Mouse (Mus musculus) small intestine, adult 2 months (tissue): ENCODE data around the gene H2-K1. TPM values are rescaled to one million over a fixed set of nuclear protein-coding genes. Genes with fewer than 3 reads are reported as not detected.
"Not testable (repeated sequence)": the region's sequence is repeated elsewhere in the genome, so short reads cannot be mapped to it uniquely, and the experiment has no call there.

Source experiments
- H3K27ac ChIP-seq: fragments of 200-500 bp; 2 replicates; pipeline ENCODE4 v1.5.1; 2012; ENCODE audit warnings: low read depth, low read length, control low read depth, inconsistent platforms; ENCODE audit not compliant: insufficient read depth
- H3K27me3 ChIP-seq: fragments of 200-500 bp; 2 replicates; pipeline ENCODE4 v1.6.1; 2012; ENCODE audit warnings: mild to moderate bottlenecking, moderate library complexity, low read length, inconsistent platforms; ENCODE audit not compliant: control insufficient read depth, insufficient read depth
- H3K36me3 ChIP-seq: fragments of 200-500 bp; 2 replicates; pipeline ENCODE4 v1.6.1; 2012; ENCODE audit warnings: mild to moderate bottlenecking, low read length, control low read depth, inconsistent platforms; ENCODE audit not compliant: control insufficient read depth, insufficient read depth
- H3K4me1 ChIP-seq: fragments of 200-500 bp; 2 replicates; pipeline ENCODE4 v1.6.1; 2012; ENCODE audit warnings: low read length, inconsistent platforms, mixed read lengths; ENCODE audit not compliant: control insufficient read depth, insufficient read depth, insufficient read length
- H3K4me3 ChIP-seq: fragments of 200-500 bp; 2 replicates; pipeline ENCODE4 v1.5.1; 2012; ENCODE audit warnings: low read depth, mild to moderate bottlenecking, control low read depth, inconsistent platforms, low read length, moderate library complexity
- CTCF ChIP-seq: fragments of 200-500 bp; IDR thresholded peaks from 2 replicates; pipeline ENCODE4 v1.5.1; 2012; ENCODE audit warnings: low read depth, mild to moderate bottlenecking, control low read depth, inconsistent platforms, low read length, moderate library complexity, mixed read lengths; ENCODE audit not compliant: insufficient replicate concordance, insufficient read length; ENCODE audit errors: extremely low read depth
- POLR2A ChIP-seq: fragments of 200-500 bp; IDR thresholded peaks from 2 replicates; pipeline ENCODE4 v1.6.1; 2012; ENCODE audit warnings: low read depth, mild to moderate bottlenecking, control low read depth, inconsistent platforms, low read length, moderate library complexity
- WGBS: fragments of 180-500 bp; shearing (Covaris S2); methylation state at CpG from one replicate; pipeline ENCODE4 v1.1.7; 2018; 5-methylcytosine and 5-hydroxymethylcytosine counted together
- polyA plus RNA-seq: library from polyadenylated mRNA; depleted of rRNA; stranded (reverse); fragments of >200 nt; gene quantifications from 2 replicates; pipeline ENCODE4 v1.2.3, GENCODE M21; 2012

Gene H2-K1
- polyA plus RNA-seq, 1 experiment, result 6,705 TPM

DNA sequence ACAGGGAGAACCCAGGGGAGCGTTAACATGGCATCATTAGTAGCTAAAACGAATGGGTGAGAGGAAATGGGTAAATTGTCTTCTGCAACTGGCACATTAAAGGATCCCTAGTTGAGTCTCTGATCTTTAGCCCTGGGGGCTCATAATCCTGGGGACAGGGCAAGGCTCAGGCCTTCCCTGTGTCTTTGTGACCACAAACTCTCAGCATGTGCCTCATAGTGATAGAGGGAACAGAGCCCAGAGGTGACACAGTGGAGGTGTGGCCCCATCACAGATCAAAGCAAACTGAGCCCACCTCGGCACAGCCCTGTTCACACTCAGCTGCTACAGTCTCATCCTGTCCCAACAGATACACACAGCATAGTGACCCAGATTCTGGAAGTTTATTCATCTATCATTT is 4.5 kb downstream of the H2-K1 start:
- Histone ChIP-seq H3K36me3 (peaks cover 31% of the 10 kb centered on the region), H3K27ac (no peak overlapping the region), H3K4me3 (no peak overlapping the region), H3K27me3 (no peaks in the 10 kb centered on the region), H3K4me1 (peaks cover 2% of the 10 kb centered on the region; the same call in 1 of the 2 replicates)
- WGBS, result 66% methylated on average over 3 of the region's 3 CpGs
- TF ChIP-seq POLR2A, result no peak
- no peak for TF ChIP-seq CTCF

DNA sequence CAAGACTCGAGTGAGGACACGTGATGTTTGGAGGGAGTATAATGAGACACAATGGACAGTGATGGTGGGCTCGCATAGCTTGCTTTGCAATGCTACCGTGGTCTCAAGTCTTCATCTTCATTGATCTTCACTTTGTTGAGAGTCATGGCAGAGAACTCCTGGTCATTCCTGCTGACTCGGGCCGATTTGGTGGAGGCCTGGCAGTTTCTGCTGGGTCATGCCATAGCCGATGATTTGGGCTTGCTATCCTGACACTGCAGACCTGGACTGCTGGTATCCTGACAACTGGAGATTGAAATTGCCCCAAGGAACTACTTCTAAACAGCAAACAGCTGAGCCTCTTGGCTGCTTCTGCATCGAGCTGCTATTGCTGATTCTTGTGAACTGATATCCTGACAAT is 5.2 kb downstream of the H2-K1 start:
- peaks cover 31% of the 10 kb centered on the region for H3K36me3 ChIP-seq
- WGBS, result 90% methylated on average over 8 of the region's 8 CpGs

DNA sequence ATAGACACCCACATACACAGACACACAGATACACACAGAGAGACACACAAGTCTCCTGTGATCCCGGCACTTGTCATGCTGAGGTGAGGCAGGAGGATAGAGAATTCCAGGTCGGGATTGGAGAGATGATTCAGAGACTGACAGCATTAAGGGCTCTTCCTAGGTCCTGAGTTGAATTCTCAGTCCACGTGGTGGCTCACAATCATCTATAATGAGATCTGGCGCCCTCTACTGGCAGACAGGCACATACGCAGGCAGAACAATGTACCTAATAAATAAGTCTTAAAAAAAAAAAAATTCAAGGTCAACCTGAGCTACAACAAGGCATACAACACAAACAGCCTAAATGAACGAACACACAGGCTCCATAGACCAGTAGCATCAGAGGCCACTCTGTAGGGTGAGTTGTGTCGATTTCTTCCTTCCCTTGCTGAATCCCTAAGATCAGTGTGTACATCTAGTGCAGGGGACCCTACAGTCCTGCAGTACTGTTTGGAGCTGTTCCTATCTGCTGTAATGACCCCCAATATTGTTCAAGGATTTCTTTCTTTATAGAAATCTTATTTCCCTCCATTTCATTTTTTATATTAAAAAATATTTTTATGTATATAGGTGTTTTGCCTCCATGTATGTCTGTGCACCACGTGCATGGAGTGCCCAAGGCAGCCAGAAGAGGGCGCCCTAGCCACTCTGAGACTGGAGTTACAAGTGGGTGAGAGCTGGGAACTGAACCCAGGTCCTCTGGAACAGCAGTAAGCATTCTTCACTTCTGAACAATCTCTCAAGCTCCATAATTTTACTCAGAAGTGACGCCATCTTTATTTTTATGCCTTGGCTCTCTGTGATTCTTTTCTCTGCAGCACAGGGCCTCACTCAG is 8.1 kb downstream of the H2-K1 start:
- Histone ChIP-seq H3K36me3 (peaks cover 16% of the 10 kb centered on the region), H3K4me1 (no peaks in the 10 kb centered on the region; the same call in 1 of the 2 replicates), H3K4me3 (no peak overlapping the region), H3K27ac (no peak overlapping the region), H3K27me3 (no peaks in the 10 kb centered on the region)
- WGBS, result 30% methylated on average over 10 of the region's 10 CpGs
- TF ChIP-seq POLR2A, result no peak
- TF ChIP-seq CTCF, result peak; percentile 55; the same call in 1 of the 2 replicates

More for the DNA sequence above, 5.2 kb downstream of the H2-K1 start:
- H3K27me3 ChIP-seq, result no peaks in the 10 kb centered on the region
- H3K4me1 ChIP-seq, result peaks cover 2% of the 10 kb centered on the region; the same call in 1 of the 2 replicates
- no peak overlapping the region for H3K4me3 ChIP-seq
- H3K27ac ChIP-seq, result no peak overlapping the region
- no peak for TF ChIP-seq POLR2A
- no peak for TF ChIP-seq CTCF

- H3K36me3 ChIP-seq, H3K27me3 ChIP-seq, H3K4me3 ChIP-seq, H3K27ac ChIP-seq: not testable (repeated sequence)
- peaks cover 26% of the 10 kb centered on the region for H3K4me1 ChIP-seq
- 6% methylated on average over 8 of the region's 8 CpGs for WGBS
- peak; percentile 69; the same call in 1 of the 2 replicates for TF ChIP-seq CTCF
Observed at GRCm38 (mm10) chr17:33982136-33982535, 18.0 kb downstream of the H2-K1 start.

DNA sequence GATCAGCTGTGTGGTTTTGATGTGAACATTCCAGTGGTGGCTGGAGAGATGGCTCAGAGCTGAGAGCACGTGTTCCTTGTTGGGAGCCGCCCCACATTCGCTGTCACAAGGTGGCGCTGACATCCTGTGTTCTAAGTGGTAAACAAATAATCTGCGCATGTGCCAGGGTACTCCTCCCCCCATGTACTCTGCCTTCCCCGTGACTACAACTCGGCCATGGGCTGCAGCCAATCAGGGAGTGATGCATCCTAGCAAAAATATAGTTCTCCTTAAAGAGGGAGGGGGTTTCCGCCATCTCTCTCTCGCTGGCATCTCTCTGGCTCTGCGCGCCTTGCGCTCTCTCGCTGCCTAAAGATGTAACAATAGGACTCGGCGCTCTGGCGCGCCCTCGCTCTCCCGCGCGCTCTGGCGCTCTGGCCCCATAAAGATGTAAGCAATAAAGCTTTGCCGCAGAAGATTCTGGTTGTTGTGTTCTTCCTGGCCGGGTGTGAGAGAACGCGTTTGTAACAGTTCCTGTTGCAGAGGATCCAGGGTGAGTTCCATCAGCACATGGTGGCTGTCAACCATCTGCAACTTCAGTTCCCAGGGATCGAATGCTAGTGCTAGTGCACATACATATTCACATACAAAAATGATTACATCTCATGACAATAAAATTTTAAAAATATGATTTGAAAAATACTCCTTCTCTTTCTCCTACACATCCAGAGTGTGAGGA is 18.8 kb downstream of the H2-K1 start:
- Histone ChIP-seq H3K4me1 (peaks cover 26% of the 10 kb centered on the region), H3K27ac (peak overlapping the region; percentile 67), H3K4me3 (peak overlapping the region; percentile 65)
- under 1% methylated on average over 27 of the region's 27 CpGs for WGBS
- not testable (repeated sequence) for H3K27me3 ChIP-seq, H3K36me3 ChIP-seq
- TF ChIP-seq CTCF, result 0 out of 2 replicates have a peak, but pooled peaks have one; percentile 28

GRCm38 (mm10) chr17:33980181-33981035 is 19.7 kb downstream of the H2-K1 start:
- no peak overlapping the region for H3K4me3 ChIP-seq
- H3K36me3 ChIP-seq, result no peaks in the 10 kb centered on the region
- peaks cover 26% of the 10 kb centered on the region for H3K4me1 ChIP-seq
- WGBS, result 77% methylated on average over 19 of the region's 19 CpGs
- no peaks in the 10 kb centered on the region for H3K27me3 ChIP-seq
- no peak for TF ChIP-seq POLR2A
- no peak for TF ChIP-seq CTCF
- peak overlapping the region; percentile 24; the same call in 1 of the 2 replicates for H3K27ac ChIP-seq
